Mouse (Mus musculus) kidney, postnatal 0 days (tissue): ENCODE data around the gene Purb. TPM values are rescaled to one million over a fixed set of nuclear protein-coding genes. Genes with fewer than 3 reads are reported as not detected.
"Not testable (repeated sequence)": the region's sequence is repeated elsewhere in the genome, so short reads cannot be mapped to it uniquely, and the experiment has no call there.

Experiments
- ATAC-seq: fragments of 200-750 bp; cut with Nextera tagmentation; replicated peaks from 2 replicates; pipeline ENCODE4 v1.8.0; 2017; ENCODE audit warnings: low read depth, moderate number of reproducible peaks, moderate TSS enrichment, moderate library complexity; ENCODE audit not compliant: low FRiP score
- DNase-seq: peaks from one replicate; pipeline ENCODE4 v3.0.0-alpha.2; 2016; ENCODE audit warnings: low spot score
- H3K27ac ChIP-seq: fragments of 300-500 bp; sonication (generic); 2 replicates; pipeline ENCODE4 v1.5.1; 2014; ENCODE audit warnings: mild to moderate bottlenecking
- H3K27me3 ChIP-seq: fragments of 300-500 bp; sonication (generic); 2 replicates; pipeline ENCODE4 v1.6.1; 2014; ENCODE audit warnings: low read length, mixed read lengths; ENCODE audit not compliant: insufficient read depth
- H3K36me3 ChIP-seq: fragments of 300-500 bp; sonication (generic); 2 replicates; pipeline ENCODE4 v1.6.1; 2014; ENCODE audit warnings: low read length, mixed read lengths; ENCODE audit not compliant: insufficient read depth
- H3K4me1 ChIP-seq: fragments of 300-500 bp; sonication (generic); replicated peaks from 2 replicates; pipeline ENCODE4 v1.6.1; 2014; ENCODE audit warnings: antibody characterized with exemption, low read length, mixed read lengths; ENCODE audit not compliant: insufficient read depth
- H3K4me2 ChIP-seq: fragments of 300-500 bp; sonication (generic); 2 replicates; pipeline ENCODE4 v1.6.1; 2014; ENCODE audit warnings: mild to moderate bottlenecking, low read length, moderate library complexity, mixed read lengths
- H3K4me3 ChIP-seq: fragments of 300-500 bp; sonication (generic); replicated peaks from 2 replicates; pipeline ENCODE4 v1.5.1; 2014; ENCODE audit warnings: low read depth, low read length
- H3K9ac ChIP-seq: fragments of 300-500 bp; sonication (generic); 2 replicates; pipeline ENCODE4 v1.6.1; 2014; ENCODE audit warnings: low read depth, low read length
- H3K9me3 ChIP-seq: fragments of 300-500 bp; sonication (generic); replicated peaks from 2 replicates; pipeline ENCODE4 v1.6.1; 2016; ENCODE audit warnings: low read length, inconsistent platforms, mixed read lengths
- CTCF ChIP-seq: IDR thresholded peaks from 2 replicates; pipeline ENCODE4 v1.5.1; 2016; ENCODE audit warnings: antibody characterized with exemption, low read depth, mild to moderate bottlenecking, moderate library complexity
- WGBS: fragments of 180-500 bp; shearing (Covaris S2); extraction: QIAGEN DNeasy Blood & Tissue Kit; methylation state at CpG from one replicate; pipeline ENCODE4 v1.1.7; 2014; 5-methylcytosine and 5-hydroxymethylcytosine counted together
- polyA plus RNA-seq: library from polyadenylated mRNA; unstranded; fragments of >200 nt; fragmentation: Nextera tagmentation; extraction: Ambion mirVana; gene quantifications from 2 replicates; pipeline ENCODE4 v1.2.1, GENCODE M21; 2015

Purb gene
- polyA plus RNA-seq, 1 experiment from 2014 or later: 24.5 TPM

GRCm38 (mm10) chr11:6456083-6456482 lies 19.6 kb downstream of the Purb start:
- Histone ChIP-seq H3K4me2 (no peak overlapping the region), H3K36me3 (no peaks in the 10 kb centered on the region), H3K27ac (no peak overlapping the region), H3K27me3 (no peaks in the 10 kb centered on the region), H3K4me1 (no peaks in the 10 kb centered on the region), H3K9me3 (no peaks in the 10 kb centered on the region), H3K9ac (no peak overlapping the region), H3K4me3 (no peak overlapping the region)
- DNase-seq (no peak), ATAC-seq (no peak)
- WGBS: 70% methylated on average over 6 of the region's 6 CpGs
- TF ChIP-seq CTCF: no peak

GRCm38 (mm10) chr11:6448155-6448554 lies 27.6 kb downstream of the Purb start:
- H3K4me1 ChIP-seq, H3K9me3 ChIP-seq, H3K9ac ChIP-seq, H3K4me3 ChIP-seq, DNase-seq, H3K4me2 ChIP-seq, ATAC-seq, H3K27ac ChIP-seq, H3K27me3 ChIP-seq, H3K36me3 ChIP-seq: not testable (repeated sequence)
- 97% methylated on average over 5 of the region's 5 CpGs for WGBS

GRCm38 (mm10) chr11:6447493-6447892 lies 28.2 kb downstream of the Purb start:
- H3K36me3 ChIP-seq: no peaks in the 10 kb centered on the region
- H3K9me3 ChIP-seq: no peaks in the 10 kb centered on the region
- ATAC-seq (no peak), DNase-seq (no peak)
- no peak overlapping the region for H3K4me3 ChIP-seq
- no peak overlapping the region for H3K4me2 ChIP-seq
- no peak for TF ChIP-seq CTCF
- H3K4me1 ChIP-seq: peaks cover 4% of the 10 kb centered on the region
- H3K27me3 ChIP-seq: no peaks in the 10 kb centered on the region
- no peak overlapping the region for H3K9ac ChIP-seq
- WGBS: 71% methylated on average over 4 of the region's 4 CpGs
- H3K27ac ChIP-seq: no peak overlapping the region

- Histone ChIP-seq H3K27ac (no peak overlapping the region), H3K4me3 (no peak overlapping the region), H3K4me1 (peaks cover 4% of the 10 kb centered on the region), H3K9ac (no peak overlapping the region), H3K9me3 (no peaks in the 10 kb centered on the region), H3K27me3 (no peaks in the 10 kb centered on the region), H3K36me3 (no peaks in the 10 kb centered on the region), H3K4me2 (no peak overlapping the region)
- no peak for TF ChIP-seq CTCF
- DNase-seq: no peak
- WGBS: 88% methylated on average over 7 of the region's 7 CpGs
- ATAC-seq: no peak
These were observed 29.8 kb downstream of the Purb start for GRCm38 (mm10) chr11:6445951-6446350.

GRCm38 (mm10) chr11:6445441-6445840 lies 30.3 kb downstream of the Purb start:
- H3K36me3 ChIP-seq: no peaks in the 10 kb centered on the region
- 85% methylated on average over 4 of the region's 4 CpGs for WGBS
- ATAC-seq: no peak
- H3K27me3 ChIP-seq: no peaks in the 10 kb centered on the region
- no peaks in the 10 kb centered on the region for H3K9me3 ChIP-seq
- H3K4me1 ChIP-seq: peaks cover 4% of the 10 kb centered on the region
- H3K4me2 ChIP-seq: no peak overlapping the region
- DNase-seq: no peak
- H3K27ac ChIP-seq: peak overlapping the region; percentile 50; the same call in 1 of the 2 replicates
- TF ChIP-seq CTCF: peak; percentile 24; the same call in 1 of the 2 replicates
- no peak overlapping the region for H3K4me3 ChIP-seq
- H3K9ac ChIP-seq: no peak overlapping the region

GRCm38 (mm10) chr11:6444077-6444853 lies 31.5 kb downstream of the Purb start, which contains the start of gene H2afv:
TSS of gene H2afv (minus strand) at chr11:6444443.
- Histone ChIP-seq H3K4me3 (peak within 1 kb of the TSS; percentile 76), H3K9ac (peak within 1 kb of the TSS; percentile 84), H3K4me1 (peaks cover 4% of the 10 kb centered on the region), H3K27ac (peak within 1 kb of the TSS; percentile 96), H3K4me2 (peak within 1 kb of the TSS; percentile 63), H3K27me3 (no peaks in the 10 kb centered on the region), H3K36me3 (no peaks in the 10 kb centered on the region), H3K9me3 (no peaks in the 10 kb centered on the region)
- WGBS: under 1% methylated on average over 74 of the region's 80 CpGs
- peak; percentile 100 for DNase-seq
- ATAC-seq: peak; percentile 99
- peak; percentile 64 for TF ChIP-seq CTCF
